Mouse (Mus musculus) midbrain, embryonic 12.5 days (tissue): ENCODE measurements around the gene Hsbp1. TPM values are rescaled to one million over a fixed set of nuclear protein-coding genes. Genes with fewer than 3 reads are reported as not detected.
"Not testable (repeated sequence)": the region's sequence is repeated elsewhere in the genome, so short reads cannot be mapped to it uniquely, and the experiment has no call there.

Source experiments
- ATAC-seq: fragments of 200-750 bp; cut with Nextera tagmentation; 2 replicates; pipeline ENCODE4 v1.8.0; 2017; ENCODE audit warnings: low read depth, moderate TSS enrichment, moderate library complexity; ENCODE audit not compliant: low FRiP score
- H3K27ac ChIP-seq: fragments of 300-500 bp; sonication (generic); replicated peaks from 2 replicates; pipeline ENCODE4 v1.5.1; 2016; ENCODE audit warnings: mild to moderate bottlenecking
- H3K27me3 ChIP-seq: fragments of 300-500 bp; sonication (generic); 2 replicates; pipeline ENCODE4 v1.6.1; 2016; ENCODE audit warnings: mild to moderate bottlenecking
- H3K36me3 ChIP-seq: fragments of 300-500 bp; sonication (generic); 2 replicates; pipeline ENCODE4 v1.6.1; 2016
- H3K4me1 ChIP-seq: fragments of 300-500 bp; sonication (generic); 2 replicates; pipeline ENCODE4 v1.6.1; 2016
- H3K4me2 ChIP-seq: fragments of 300-500 bp; sonication (generic); replicated peaks from 2 replicates; pipeline ENCODE4 v1.6.1; 2016; ENCODE audit warnings: mild to moderate bottlenecking, moderate library complexity
- H3K4me3 ChIP-seq: fragments of 300-500 bp; sonication (generic); 2 replicates; pipeline ENCODE4 v1.5.1; 2016; ENCODE audit warnings: mild to moderate bottlenecking
- H3K9ac ChIP-seq: fragments of 300-500 bp; sonication (generic); replicated peaks from 2 replicates; pipeline ENCODE4 v1.6.1; 2016; ENCODE audit warnings: mild to moderate bottlenecking, moderate library complexity
- H3K9me3 ChIP-seq: fragments of 300-500 bp; sonication (generic); 2 replicates; pipeline ENCODE4 v1.6.1; 2016; ENCODE audit warnings: mild to moderate bottlenecking
- WGBS: fragments of 180-500 bp; shearing (Covaris S2); methylation state at CpG from one replicate; pipeline ENCODE4 v1.1.7; 2016; 5-methylcytosine and 5-hydroxymethylcytosine counted together
- polyA plus RNA-seq: library from polyadenylated mRNA; unstranded; fragments of >200 nt; fragmentation: Nextera tagmentation; extraction: Ambion mirVana; gene quantifications from 2 replicates; pipeline ENCODE4 v1.2.1, GENCODE M21; 2016

The Hsbp1 gene
- 375 and 391 TPM in 2 replicates for polyA plus RNA-seq

- WGBS: 3% methylated on average over 52 of the region's 52 CpGs
These were observed at the start of gene Hsbp1 for GRCm38 (mm10) chr8:119344190-119344856. Gene Hsbp1, plus strand, starts transcription at chr8:119344488.

GRCm38 (mm10) chr8:119295477-119295876, 48.8 kb upstream of the Hsbp1 start:
- Histone ChIP-seq H3K4me3 (no peak overlapping the region), H3K9ac (no peak overlapping the region), H3K27me3 (no peaks in the 10 kb centered on the region), H3K4me2 (no peak overlapping the region), H3K4me1 (no peaks in the 10 kb centered on the region), H3K9me3 (peaks cover 5% of the 10 kb centered on the region; the same call in 1 of the 2 replicates), H3K27ac (no peak overlapping the region), H3K36me3 (no peaks in the 10 kb centered on the region)
- 86% methylated on average over 13 of the region's 13 CpGs for WGBS
- no peak for ATAC-seq

More at GRCm38 (mm10) chr8:119344190-119344856, at the start of gene Hsbp1:
- Histone ChIP-seq H3K27me3 (peaks cover 21% of the 10 kb centered on the region), H3K4me3 (peak within 1 kb of the TSS; percentile 97), H3K36me3 (peaks cover 34% of the 10 kb centered on the region), H3K9ac (peak within 1 kb of the TSS; percentile 96), H3K9me3 (no peaks in the 10 kb centered on the region), H3K4me2 (peak within 1 kb of the TSS; percentile 75), H3K27ac (peak within 1 kb of the TSS; percentile 56; the same call in 1 of the 2 replicates), H3K4me1 (peaks cover 7% of the 10 kb centered on the region)
- ATAC-seq: peak; percentile 98

- not testable (repeated sequence) for H3K9ac ChIP-seq, H3K27ac ChIP-seq, H3K4me1 ChIP-seq, ATAC-seq, H3K36me3 ChIP-seq, H3K9me3 ChIP-seq, H3K4me3 ChIP-seq, H3K27me3 ChIP-seq, H3K4me2 ChIP-seq
- 25% methylated on average over 3 of the region's 3 CpGs for WGBS
These were observed 46.5 kb upstream of the Hsbp1 start for GRCm38 (mm10) chr8:119297752-119298151.

GRCm38 (mm10) chr8:119300335-119300734, 44.0 kb upstream of the Hsbp1 start:
- Histone ChIP-seq H3K4me1 (no peaks in the 10 kb centered on the region), H3K9ac (no peak overlapping the region), H3K27me3 (no peaks in the 10 kb centered on the region), H3K27ac (no peak overlapping the region), H3K4me2 (no peak overlapping the region), H3K4me3 (no peak overlapping the region), H3K9me3 (peaks cover 10% of the 10 kb centered on the region; the same call in 1 of the 2 replicates), H3K36me3 (no peaks in the 10 kb centered on the region)
- WGBS: 85% methylated on average over 5 of the region's 5 CpGs
- no peak for ATAC-seq

- H3K4me1 ChIP-seq: no peaks in the 10 kb centered on the region
- no peaks in the 10 kb centered on the region for H3K36me3 ChIP-seq
- H3K27ac ChIP-seq: no peak overlapping the region
- no peak overlapping the region for H3K4me2 ChIP-seq
- no peak for ATAC-seq
- H3K4me3 ChIP-seq: no peak overlapping the region
- no peak overlapping the region for H3K9ac ChIP-seq
- WGBS: 90% methylated on average over 8 of the region's 8 CpGs
- peaks cover 12% of the 10 kb centered on the region; the same call in 1 of the 2 replicates for H3K9me3 ChIP-seq
- no peaks in the 10 kb centered on the region for H3K27me3 ChIP-seq
These were observed 40.1 kb upstream of the Hsbp1 start for GRCm38 (mm10) chr8:119304196-119304595.

- H3K9me3 ChIP-seq: peaks cover 4% of the 10 kb centered on the region; the same call in 1 of the 2 replicates
- WGBS: 34% methylated on average over 3 of the region's 3 CpGs
- no peaks in the 10 kb centered on the region for H3K27me3 ChIP-seq
- no peaks in the 10 kb centered on the region for H3K36me3 ChIP-seq
- H3K4me3 ChIP-seq: no peak overlapping the region
- H3K27ac ChIP-seq: no peak overlapping the region
- no peak overlapping the region for H3K9ac ChIP-seq
- H3K4me2 ChIP-seq: no peak overlapping the region
- no peak for ATAC-seq
- no peaks in the 10 kb centered on the region for H3K4me1 ChIP-seq
These were observed 32.9 kb upstream of the Hsbp1 start for GRCm38 (mm10) chr8:119311412-119311811.

- Histone ChIP-seq H3K9me3 (no peaks in the 10 kb centered on the region), H3K9ac (no peak overlapping the region), H3K4me2 (no peak overlapping the region), H3K4me1 (no peaks in the 10 kb centered on the region), H3K36me3 (no peaks in the 10 kb centered on the region), H3K27me3 (no peaks in the 10 kb centered on the region), H3K4me3 (no peak overlapping the region), H3K27ac (no peak overlapping the region)
- ATAC-seq: no peak
- 64% methylated on average over 6 of the region's 6 CpGs for WGBS
These were observed 21.1 kb upstream of the Hsbp1 start for GRCm38 (mm10) chr8:119323215-119323614.

GRCm38 (mm10) chr8:119339546-119339945, 4.7 kb upstream of the Hsbp1 start:
- Histone ChIP-seq H3K27ac (no peak overlapping the region), H3K36me3 (no peaks in the 10 kb centered on the region)
- WGBS: 78% methylated on average over 4 of the region's 4 CpGs

GRCm38 (mm10) chr8:119343606-119344005, 682 bp upstream of the Hsbp1 start:
- Histone ChIP-seq H3K4me1 (peaks cover 7% of the 10 kb centered on the region), H3K27me3 (peaks cover 21% of the 10 kb centered on the region), H3K36me3 (peaks cover 27% of the 10 kb centered on the region), H3K27ac (no peak overlapping the region), H3K9ac (no peak overlapping the region), H3K9me3 (no peaks in the 10 kb centered on the region), H3K4me2 (peak overlapping the region; percentile 44), H3K4me3 (peak overlapping the region; percentile 97)
- ATAC-seq: peak; percentile 4; the same call in 1 of the 2 replicates
- 87% methylated on average over 3 of the region's 3 CpGs for WGBS

More at GRCm38 (mm10) chr8:119339546-119339945, 4.7 kb upstream of the Hsbp1 start:
- Histone ChIP-seq H3K4me1 (no peaks in the 10 kb centered on the region), H3K9ac (no peak overlapping the region), H3K4me2 (no peak overlapping the region), H3K9me3 (no peaks in the 10 kb centered on the region), H3K27me3 (peaks cover 21% of the 10 kb centered on the region), H3K4me3 (no peak overlapping the region)
- no peak for ATAC-seq

- WGBS: 55% methylated on average over 22 of the region's 22 CpGs
- H3K4me3 ChIP-seq: peak overlapping the region; percentile 97
- H3K9me3 ChIP-seq: no peaks in the 10 kb centered on the region
- ATAC-seq: no peak
- peaks cover 39% of the 10 kb centered on the region for H3K36me3 ChIP-seq
- no peak overlapping the region for H3K27ac ChIP-seq
- peaks cover 15% of the 10 kb centered on the region for H3K27me3 ChIP-seq
- H3K4me2 ChIP-seq: peak overlapping the region; percentile 75
- peaks cover 7% of the 10 kb centered on the region for H3K4me1 ChIP-seq
- peak overlapping the region; percentile 96 for H3K9ac ChIP-seq
These were observed 868 bp downstream of the Hsbp1 start for GRCm38 (mm10) chr8:119345029-119345682.

- no peak for ATAC-seq
- H3K4me2 ChIP-seq: peak overlapping the region; percentile 75
- H3K36me3 ChIP-seq: peaks cover 39% of the 10 kb centered on the region
- no peaks in the 10 kb centered on the region for H3K9me3 ChIP-seq
- peaks cover 12% of the 10 kb centered on the region; the same call in 1 of the 2 replicates for H3K27me3 ChIP-seq
- WGBS: 90% methylated on average over 15 of the region's 15 CpGs
- H3K4me1 ChIP-seq: peaks cover 7% of the 10 kb centered on the region
- H3K27ac ChIP-seq: no peak overlapping the region
- H3K4me3 ChIP-seq: peak overlapping the region; percentile 97
- H3K9ac ChIP-seq: no peak overlapping the region
These were observed 1.4 kb downstream of the Hsbp1 start for GRCm38 (mm10) chr8:119345683-119346075.

GRCm38 (mm10) chr8:119351647-119352046, 7.4 kb downstream of the Hsbp1 start:
- Histone ChIP-seq H3K9ac (no peak overlapping the region), H3K27ac (no peak overlapping the region), H3K4me1 (no peaks in the 10 kb centered on the region), H3K9me3 (no peaks in the 10 kb centered on the region), H3K4me3 (no peak overlapping the region), H3K27me3 (no peaks in the 10 kb centered on the region), H3K36me3 (peaks cover 40% of the 10 kb centered on the region), H3K4me2 (no peak overlapping the region)
- ATAC-seq: no peak
- WGBS: 96% methylated on average over 19 of the region's 19 CpGs
